Mouse (Mus musculus): ENCODE measurements around the gene 4930558K02Rik. TPM values are rescaled to one million over a fixed set of nuclear protein-coding genes. Genes with fewer than 3 reads are reported as not detected.
A peak's percentile ranks its signal among the peaks of the same experiment; 100 is the strongest.

Gene 4930558K02Rik
- total RNA-seq, 2 experiments from 2014 or later = not detected

DNA sequence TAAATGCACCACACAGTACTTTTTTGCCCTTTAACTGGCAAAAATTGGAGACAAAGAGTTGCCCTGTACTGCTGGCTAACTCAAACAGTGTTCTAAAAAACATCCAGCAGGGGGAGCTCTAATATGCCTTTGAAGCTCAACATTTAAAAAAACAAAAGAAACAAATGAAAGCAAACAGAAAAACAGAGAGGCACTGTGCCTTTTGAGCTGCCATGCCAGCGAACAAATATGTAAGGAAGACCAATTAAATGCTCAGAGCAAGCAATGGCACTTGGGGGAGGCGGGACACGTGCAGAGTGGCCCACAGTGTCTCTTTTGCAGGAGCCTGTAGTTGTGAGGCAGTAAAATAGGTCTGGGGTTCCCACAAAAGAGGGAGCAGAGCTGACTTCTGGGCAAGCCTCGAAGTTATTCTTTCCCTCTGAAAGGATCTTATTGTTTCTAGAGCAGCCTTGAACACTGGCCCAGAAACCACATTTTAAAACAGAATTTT, 20.5 kb upstream of the 4930558K02Rik start:
- intact Hi-C loops (cut with DNase I) = loop anchor here (5.0 kb wide), 1 partner anchor 312 kb away; no protein-coding TSS in a partner anchor
- DNase-seq (ENCODE audit: extremely low spot score in 1 of 2, low spot score in 2 of 2) = peak; percentile 41 to 79

- DNase-seq (ENCODE audit: extremely low spot score in 1 of 2, low spot score in 2 of 2) = no peak
- intact Hi-C loops (cut with DNase I) = no loop called here
Observed at GRCm38 (mm10) chr1:161999338-161999737, 19.9 kb upstream of the 4930558K02Rik start.

DNA sequence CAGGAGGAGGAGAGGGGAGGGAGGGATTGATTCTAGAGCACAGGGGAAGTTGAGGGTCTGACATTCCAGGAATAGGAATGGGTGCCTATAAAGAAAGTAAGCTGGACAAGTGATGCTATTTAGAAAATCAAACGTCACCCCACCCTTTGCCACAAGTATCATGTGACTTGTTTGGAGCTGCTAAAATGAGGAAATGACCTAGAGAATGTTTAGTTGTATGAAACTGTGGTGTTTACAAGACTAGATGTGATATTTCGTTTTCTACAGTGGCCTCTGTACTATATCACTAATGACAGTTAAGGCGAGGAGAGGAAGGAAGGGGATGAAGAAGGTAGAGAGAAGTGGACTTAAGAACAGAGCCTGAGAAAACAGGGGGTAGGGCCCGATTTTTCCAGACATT, 19.3 kb upstream of the 4930558K02Rik start:
- DNase-seq (ENCODE audit: extremely low spot score in 1 of 2, low spot score in 2 of 2) = no peak
- intact Hi-C loops (cut with DNase I) = no loop called here

DNA sequence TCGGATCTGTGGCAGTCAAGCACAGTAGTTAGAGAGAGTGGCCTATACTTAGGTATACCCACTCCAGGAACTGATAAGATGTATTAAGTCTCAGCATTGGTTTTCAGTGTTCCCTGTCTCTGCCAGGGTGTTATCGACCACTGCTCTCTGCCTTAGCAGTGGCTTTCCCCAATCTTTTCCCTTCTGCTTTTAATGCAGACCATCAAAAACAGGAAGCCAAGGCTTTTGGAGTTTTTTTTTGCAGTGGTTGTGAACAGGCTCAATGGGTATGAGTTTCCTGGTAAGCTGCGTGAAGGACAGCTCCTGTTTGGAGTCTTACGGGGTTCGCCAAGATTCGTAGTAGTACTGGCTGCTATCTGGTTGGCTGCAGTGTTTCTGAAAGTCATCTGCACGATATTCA, 13.0 kb upstream of the 4930558K02Rik start:
- intact Hi-C loops (cut with DNase I) = no loop called here
- DNase-seq (ENCODE audit: extremely low spot score in 1 of 2, low spot score in 2 of 2) = no peak

DNA sequence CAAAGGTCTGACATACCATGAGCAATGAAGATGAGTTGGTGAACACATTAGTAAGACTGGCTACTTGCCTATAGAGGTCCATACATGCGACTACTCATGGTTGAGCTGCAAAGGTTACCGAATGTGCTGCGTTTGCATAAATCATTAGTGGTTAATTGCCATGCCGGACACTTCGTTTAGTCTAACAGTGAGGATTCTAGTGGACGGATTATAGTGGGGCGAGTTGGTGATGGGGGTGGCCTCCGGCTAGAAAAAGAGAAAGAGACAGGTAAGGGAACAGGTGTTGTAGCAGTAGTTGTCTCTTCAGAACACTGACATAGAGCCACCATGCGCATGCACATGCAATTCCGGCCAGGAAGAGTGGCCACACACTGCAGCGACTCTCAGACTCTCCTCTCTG, 12.4 kb upstream of the 4930558K02Rik start:
- DNase-seq (ENCODE audit: extremely low spot score in 1 of 2, low spot score in 2 of 2) = no peak
- intact Hi-C loops (cut with DNase I) = no loop called here

DNA sequence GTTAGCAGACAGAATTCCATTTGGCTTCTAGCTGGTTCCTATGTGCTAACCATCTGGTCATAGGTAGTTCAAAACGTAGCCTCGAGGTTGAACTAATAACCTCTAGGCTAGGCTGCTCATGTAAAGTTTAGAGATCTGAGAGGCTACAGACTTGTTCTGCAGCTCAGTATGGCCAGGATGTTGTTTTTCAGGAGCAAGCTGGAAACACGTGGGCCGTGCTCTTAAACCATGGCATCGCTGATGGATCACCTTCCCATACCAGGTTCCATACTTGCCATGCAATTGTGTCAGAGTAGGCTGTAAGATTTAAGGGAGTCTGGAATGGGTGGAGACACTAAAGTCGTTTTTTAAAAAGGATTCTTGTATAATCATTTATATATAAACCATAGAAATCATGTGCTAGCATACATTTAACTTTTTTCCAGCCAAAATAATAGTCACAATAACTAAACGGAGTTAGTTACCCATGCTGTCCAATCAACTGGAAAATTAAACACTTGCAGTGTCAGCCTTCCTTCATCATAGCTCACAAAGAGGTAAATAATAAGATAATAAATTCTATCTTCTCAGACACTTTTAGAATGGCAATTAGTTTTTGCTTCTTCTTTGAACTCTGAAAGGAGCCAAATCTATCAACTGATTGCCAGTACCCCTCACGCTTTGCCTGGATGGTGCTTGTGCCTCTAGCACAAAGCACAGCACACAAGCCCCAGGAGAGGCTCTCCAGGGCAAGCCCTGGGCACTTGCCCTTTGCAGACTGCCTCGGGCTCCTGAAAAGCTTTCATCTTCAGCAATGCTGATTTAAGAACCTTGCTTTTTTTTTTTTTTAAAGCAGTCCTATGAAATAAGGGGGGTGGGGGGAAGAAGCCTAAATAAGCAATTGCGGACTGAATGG, 11.5 kb upstream of the 4930558K02Rik start:
- intact Hi-C loops (cut with DNase I) = no loop called here
- DNase-seq (ENCODE audit: extremely low spot score in 1 of 2, low spot score in 2 of 2) = no peak

DNA sequence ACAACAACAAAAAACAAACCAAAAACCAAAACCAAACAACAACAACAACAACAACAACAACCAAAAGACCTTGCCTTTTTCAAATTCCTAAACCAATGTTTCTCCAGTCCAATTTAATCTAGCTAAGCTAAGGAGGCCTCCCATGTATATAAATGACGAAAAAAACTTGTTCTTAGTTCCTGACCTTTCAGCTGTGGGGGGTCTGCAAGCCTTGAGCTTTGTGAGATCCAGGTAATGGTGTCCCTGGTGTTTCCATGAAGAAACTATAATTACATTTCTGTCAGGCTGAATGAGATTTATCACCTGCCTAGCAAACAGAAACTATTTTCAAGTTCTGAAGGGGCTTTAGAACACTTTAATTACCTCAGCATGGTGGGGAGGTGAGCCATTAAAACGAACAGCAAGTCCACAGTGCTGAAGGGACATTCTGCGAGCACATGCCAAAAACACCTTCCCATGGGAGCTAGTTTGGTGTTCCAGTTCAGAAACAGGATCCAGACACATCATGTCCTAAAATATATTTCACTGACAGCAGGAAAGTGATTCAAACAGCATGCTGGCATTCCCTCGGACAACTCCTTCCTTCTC, 4.6 kb upstream of the 4930558K02Rik start:
- intact Hi-C loops (cut with DNase I) = no loop called here
- no peak for DNase-seq (ENCODE audit: extremely low spot score in 1 of 2, low spot score in 2 of 2)

DNA sequence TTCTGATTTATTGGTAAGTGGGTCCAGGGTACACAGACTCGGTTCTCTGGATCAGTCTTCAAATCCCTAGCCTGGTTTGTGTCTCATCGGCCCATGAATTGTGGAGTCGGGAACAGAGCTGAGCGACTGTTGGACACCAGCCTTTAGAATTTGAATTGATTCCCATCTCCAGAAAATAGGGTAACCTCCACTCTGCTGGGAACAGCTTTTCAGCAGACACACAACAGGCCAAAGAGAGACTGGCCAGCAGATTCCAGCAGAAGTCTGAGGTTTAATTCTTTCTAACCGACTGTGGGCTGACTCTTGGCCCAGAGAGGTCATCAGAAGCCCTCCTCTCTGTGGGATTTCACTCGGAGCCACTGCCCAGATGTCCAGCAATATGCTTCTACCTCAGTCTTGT, 4.0 kb upstream of the 4930558K02Rik start:
- intact Hi-C loops (cut with DNase I) = no loop called here

GRCm38 (mm10) chr1:161980626-161981298, 1.3 kb upstream of the 4930558K02Rik start:
- intact Hi-C loops (cut with DNase I) = no loop called here
- DNase-seq (ENCODE audit: extremely low spot score in 1 of 2, low spot score in 2 of 2) = no peak

More for the DNA sequence above, 4.0 kb upstream of the 4930558K02Rik start:
- DNase-seq (ENCODE audit: extremely low spot score in 1 of 2, low spot score in 2 of 2) = no peak

DNA sequence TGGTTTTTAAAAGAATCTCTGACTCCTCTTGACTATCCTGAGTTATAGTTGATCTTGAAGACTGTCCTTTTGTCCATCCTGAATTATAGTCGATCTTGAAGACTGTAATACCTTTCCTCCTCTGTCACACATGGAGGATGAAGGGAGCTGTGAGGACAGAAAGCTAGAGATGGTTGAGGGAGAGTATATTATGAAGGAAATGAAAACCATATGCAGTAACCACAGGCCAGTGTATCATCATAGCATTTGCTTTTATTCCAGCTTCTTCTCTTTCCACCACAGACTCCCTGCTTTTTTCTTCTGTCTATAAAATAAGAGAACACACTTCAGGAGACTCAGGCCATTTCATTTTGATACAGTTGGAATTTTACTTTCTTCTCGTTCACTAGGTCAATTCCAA, 610 bp upstream of the 4930558K02Rik start:
- intact Hi-C loops (cut with DNase I) = no loop called here
- no peak for DNase-seq (ENCODE audit: extremely low spot score in 1 of 2, low spot score in 2 of 2)

DNA sequence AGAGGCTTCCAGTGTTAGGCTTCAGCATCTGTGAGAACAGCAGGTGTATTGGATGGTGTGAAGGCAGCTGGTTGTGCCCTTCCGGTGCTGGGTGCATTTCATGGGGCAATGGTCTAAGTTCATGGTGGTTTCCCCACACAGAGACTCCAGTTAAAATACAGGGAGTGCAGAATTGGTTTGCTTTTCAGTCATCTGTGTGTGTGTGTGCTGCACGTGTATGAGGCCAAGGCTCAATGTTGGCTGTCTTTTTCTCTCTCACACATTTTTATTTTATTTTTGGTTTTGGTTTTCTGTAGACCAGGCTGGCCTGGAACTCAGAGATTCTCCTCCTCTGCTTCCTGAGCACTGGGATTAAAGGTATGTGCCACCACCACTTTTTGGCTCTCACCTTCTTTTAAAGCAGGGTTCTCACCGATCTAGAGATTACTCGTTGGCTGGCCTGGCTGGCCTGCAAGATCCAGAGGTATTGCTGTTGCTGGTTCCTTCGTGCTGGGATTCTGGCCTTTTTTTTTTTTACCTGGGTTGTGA, 1.2 kb downstream of the 4930558K02Rik start:
- intact Hi-C loops (cut with DNase I) = loop anchor here (5.0 to 10.0 kb wide), 2 partner anchors 334 to 567 kb away; partner anchors contain the start of gene Mettl13
- DNase-seq (ENCODE audit: extremely low spot score in 1 of 2, low spot score in 2 of 2) = no peak

- intact Hi-C loops (cut with DNase I) = loop anchor here (5.0 to 10.0 kb wide), 2 partner anchors 335 to 567 kb away; partner anchors contain the start of gene Mettl13
- no peak for DNase-seq (ENCODE audit: extremely low spot score in 1 of 2, low spot score in 2 of 2)
Observed at GRCm38 (mm10) chr1:161977331-161977730, 2.1 kb downstream of the 4930558K02Rik start.

GRCm38 (mm10) chr1:161976255-161977182, 2.9 kb downstream of the 4930558K02Rik start:
- peak; percentile 77 to 81 for DNase-seq (ENCODE audit: extremely low spot score in 1 of 2, low spot score in 2 of 2)
- intact Hi-C loops (cut with DNase I) = loop anchor here (5.0 to 10.0 kb wide), 2 partner anchors 336 to 568 kb away; partner anchors contain the start of gene Mettl13

DNA sequence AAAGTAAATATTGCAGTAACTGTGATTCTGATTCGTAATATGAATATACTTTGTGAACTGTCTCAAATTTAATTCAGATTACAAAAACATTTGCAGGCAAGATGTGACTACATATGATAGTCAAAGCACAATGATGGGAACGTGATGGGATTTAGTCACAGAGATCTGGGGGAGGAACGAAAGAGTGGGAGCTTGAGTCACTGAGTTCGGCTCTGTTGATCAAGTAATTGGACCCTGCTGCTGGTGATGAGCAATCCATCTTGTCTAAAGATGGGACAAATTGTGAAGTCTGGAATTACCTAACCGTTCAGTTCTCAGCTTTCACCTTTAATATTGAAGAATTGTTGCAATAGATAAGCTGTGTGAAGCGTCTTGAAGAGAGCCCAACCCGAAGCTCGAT, 7.2 kb downstream of the 4930558K02Rik start:
- intact Hi-C loops (cut with DNase I) = loop anchor here (10.0 kb wide), 1 partner anchor 573 kb away; the partner anchor contains the start of gene Mettl13
- no peak for DNase-seq (ENCODE audit: extremely low spot score in 1 of 2, low spot score in 2 of 2)

DNA sequence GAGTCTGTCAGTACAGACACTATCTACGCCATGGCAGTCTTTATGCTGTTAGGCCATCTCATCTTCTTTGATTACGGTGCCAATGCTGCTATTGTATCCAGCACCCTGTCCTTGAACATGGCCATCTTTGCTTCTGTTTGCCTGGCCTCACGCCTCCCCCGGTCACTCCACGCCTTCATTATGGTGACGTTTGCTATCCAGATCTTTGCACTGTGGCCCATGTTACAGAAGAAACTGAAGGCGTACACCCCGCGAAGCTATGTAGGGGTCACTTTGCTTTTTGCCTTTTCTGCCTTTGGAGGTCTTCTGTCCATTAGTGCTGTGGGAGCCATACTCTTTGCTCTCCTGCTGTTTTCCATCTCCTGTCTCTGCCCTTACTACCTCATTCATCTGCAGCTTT, 8.6 kb downstream of the 4930558K02Rik start:
- no peak for DNase-seq (ENCODE audit: extremely low spot score in 1 of 2, low spot score in 2 of 2)
- intact Hi-C loops (cut with DNase I) = loop anchor here (10.0 kb wide), 1 partner anchor 574 kb away; the partner anchor contains the start of gene Mettl13

DNA sequence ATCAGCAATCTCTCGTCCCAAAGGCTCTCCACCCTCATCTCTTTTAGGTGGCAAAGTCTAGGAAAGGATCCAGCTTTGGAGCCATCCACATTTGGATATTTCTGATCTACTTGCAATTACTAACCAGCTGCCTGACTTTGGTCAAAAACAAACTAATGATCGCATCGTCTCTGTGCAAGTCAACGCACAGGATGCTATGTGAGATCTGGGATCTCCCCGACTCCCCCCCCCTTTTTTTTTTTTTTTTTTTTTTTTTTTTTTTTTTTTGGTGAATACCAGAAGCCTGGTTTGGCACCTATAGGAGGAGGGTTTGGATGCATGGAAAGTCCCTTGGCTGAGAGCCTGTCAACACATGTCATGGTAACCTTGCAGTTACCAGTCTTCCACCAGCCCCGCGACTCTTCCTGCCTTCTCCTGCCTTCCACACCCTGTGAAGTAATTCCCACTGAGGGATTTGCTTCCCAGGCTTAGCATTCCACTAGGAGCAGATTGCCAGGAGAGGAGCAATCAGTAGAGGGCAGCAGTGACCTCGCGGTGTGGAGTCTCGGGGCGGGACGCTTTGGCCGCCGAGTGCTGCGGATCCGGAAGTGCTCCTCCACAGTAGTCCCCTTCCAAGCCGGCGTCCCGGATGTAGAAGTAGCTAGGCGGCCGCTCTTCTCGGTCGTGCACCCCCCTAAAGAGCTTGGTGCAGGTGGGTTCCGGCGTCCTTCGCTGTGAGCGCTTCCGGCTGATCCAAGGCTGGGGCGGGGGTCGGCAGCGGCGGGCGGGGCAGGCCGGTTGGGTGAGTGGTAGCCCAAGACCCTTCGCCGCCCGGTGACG, 10.6 kb downstream of the 4930558K02Rik start, which contains the start of gene Pigc:
TSS of gene Pigc (plus strand) at position 598 of the 819 bp plus-strand sequence.
- peak; percentile 93 to 97 for DNase-seq (ENCODE audit: extremely low spot score in 1 of 2, low spot score in 2 of 2)
- intact Hi-C loops (cut with DNase I) = loop anchor here (5.0 kb wide), 1 partner anchor 221 kb away; no protein-coding TSS in a partner anchor

GRCm38 (mm10) chr1:161967936-161968335, 11.5 kb downstream of the 4930558K02Rik start:
- intact Hi-C loops (cut with DNase I) = loop anchor here (5.0 kb wide), 1 partner anchor 221 kb away; no protein-coding TSS in a partner anchor
- DNase-seq (ENCODE audit: extremely low spot score in 1 of 2, low spot score in 2 of 2) = no peak
